Mouse (Mus musculus): ENCODE data around the gene Kirrel. TPM values are rescaled to one million over a fixed set of nuclear protein-coding genes. Genes with fewer than 3 reads are reported as not detected.

The Kirrel gene
- total and polyA plus RNA-seq, 3 experiments = not detected

- Histone ChIP-seq H3K36me3 (replicated peaks in 1 of 2; ENCODE audit: control insufficient read depth in 1 of 2, insufficient read depth in 1 of 2, low read length in 1 of 2) (no peaks in the 10 kb centered on the region), H3K4me1 (ENCODE audit: control insufficient read depth in 1 of 2, insufficient read depth in 2 of 2) (peaks cover 0 to 60% of the 10 kb centered on the region in 2 experiments; a peak in 2 of 4 replicates), H3K79me2 (replicated peaks; ENCODE audit: control insufficient read depth, extremely low read depth, insufficient read depth, poor library complexity, severe bottlenecking) (no peaks in the 10 kb centered on the region), H3K27ac (ENCODE audit: insufficient read depth, low read depth) (no peak overlapping the region), H3K9me3 (replicated peaks; ENCODE audit: low read length) (no peaks in the 10 kb centered on the region), H3K9ac (ENCODE audit: insufficient read depth, low read depth) (no peak overlapping the region), H3K4me2 (ENCODE audit: insufficient read depth, low read depth, poor library complexity, severe bottlenecking) (no peak overlapping the region), H3K4me3 (replicated peaks in 1 of 3; ENCODE audit: low read depth in 2 of 3, low read length in 2 of 3, poor library complexity in 1 of 3) (no peak overlapping the region), H3K27me3 (replicated peaks) (peaks cover 48% of the 10 kb centered on the region)
- in situ Hi-C loops (cut with MboI; ENCODE audit: low pct_ligation_motif_present, low pct_unique_long_range_greater_than_20kb, low sequenced_read_pairs) = no loop called here
- dilution Hi-C loops (cut with MboI; ENCODE audit: extremely low pct_ligation_motif_present, extremely low pct_unique_long_range_greater_than_20kb, low sequenced_read_pairs) = no loop called here
- no peak for TF ChIP-seq RAD21 (IDR thresholded peaks at IDR 0.05; ENCODE audit: low read depth, low read length)
- no peak for TF ChIP-seq MAX (IDR thresholded peaks at IDR 0.05; ENCODE audit: low read length)
- no peak for TF ChIP-seq ZKSCAN1 (IDR thresholded peaks at IDR 0.05; ENCODE audit: borderline replicate concordance, low read depth, low read length)
- no peak for TF ChIP-seq MYC (IDR thresholded peaks at IDR 0.05; ENCODE audit: low read depth, low read length)
- TF ChIP-seq KAT2A (IDR thresholded peaks at IDR 0.05; ENCODE audit: insufficient replicate concordance, low read length) = no peak
- no peak for TF ChIP-seq IRF4 (IDR thresholded peaks at IDR 0.05; ENCODE audit: low read depth, low read length)
- no peak for TF ChIP-seq POLR2AphosphoS2 (IDR thresholded peaks at IDR 0.05; ENCODE audit: low read depth, low read length)
- TF ChIP-seq TBP (conservative IDR thresholded peaks at IDR 0.05; ENCODE audit: low read depth, low read length) = no peak
- DNase-seq (ENCODE audit: extremely low read depth) = no peak
Observed at GRCm38 (mm10) chr3:87140284-87140683, 34.3 kb downstream of the Kirrel start.

GRCm38 (mm10) chr3:87136782-87137181, 37.8 kb downstream of the Kirrel start:
- H3K79me2 ChIP-seq (replicated peaks; ENCODE audit: control insufficient read depth, extremely low read depth, insufficient read depth, poor library complexity, severe bottlenecking) = no peaks in the 10 kb centered on the region
- H3K36me3 ChIP-seq (replicated peaks in 1 of 2; ENCODE audit: control insufficient read depth in 1 of 2, insufficient read depth in 1 of 2, low read length in 1 of 2) = no peaks in the 10 kb centered on the region
- in situ Hi-C loops (cut with MboI; ENCODE audit: low pct_ligation_motif_present, low pct_unique_long_range_greater_than_20kb, low sequenced_read_pairs) (no loop called here), dilution Hi-C loops (cut with MboI; ENCODE audit: extremely low pct_ligation_motif_present, extremely low pct_unique_long_range_greater_than_20kb, low sequenced_read_pairs) (no loop called here)
- no peak overlapping the region for H3K9ac ChIP-seq (ENCODE audit: insufficient read depth, low read depth)
- TF ChIP-seq CHD2 (IDR thresholded peaks at IDR 0.05; ENCODE audit: low read length) (peak; percentile 51; the same call in 1 of the 2 replicates), IRF4 (IDR thresholded peaks at IDR 0.05; ENCODE audit: low read depth, low read length) (0 out of 2 replicates have a peak, but pooled peaks have one; percentile 11), KAT2A (IDR thresholded peaks at IDR 0.05; ENCODE audit: insufficient replicate concordance, low read length) (no peak), JUN (IDR thresholded peaks at IDR 0.05; ENCODE audit: insufficient read depth, low read depth, low read length) (no peak), ZC3H11A (IDR thresholded peaks at IDR 0.05; ENCODE audit: low read depth, low read length) (no peak), USF1 (IDR thresholded peaks at IDR 0.05; ENCODE audit: low read depth, low read length) (no peak), ELF1 (IDR thresholded peaks at IDR 0.05; ENCODE audit: low read depth, low read length) (no peak), HCFC1 (IDR thresholded peaks at IDR 0.05; ENCODE audit: low read depth, low read length) (no peak), ZKSCAN1 (IDR thresholded peaks at IDR 0.05; ENCODE audit: borderline replicate concordance, low read depth, low read length) (no peak), MXI1 (IDR thresholded peaks at IDR 0.05; ENCODE audit: low read depth, low read length) (no peak), POLR2A (IDR thresholded peaks at IDR 0.05; ENCODE audit: low read depth, low read length) (no peak), BHLHE40 (IDR thresholded peaks at IDR 0.05; ENCODE audit: low read depth, low read length) (peak; percentile 53), UBTF (IDR thresholded peaks at IDR 0.05; ENCODE audit: low read depth, low read length) (no peak), ZMIZ1 (IDR thresholded peaks at IDR 0.05; ENCODE audit: low read depth, low read length) (no peak), ZNF384 (IDR thresholded peaks at IDR 0.05; ENCODE audit: low read depth, low read length) (no peak), EP300 (IDR thresholded peaks at IDR 0.05; ENCODE audit: low read length) (peak; percentile 61), RAD21 (IDR thresholded peaks at IDR 0.05; ENCODE audit: low read depth, low read length) (no peak), POLR2AphosphoS2 (IDR thresholded peaks at IDR 0.05; ENCODE audit: low read depth, low read length) (no peak), SMC3 (IDR thresholded peaks at IDR 0.05; ENCODE audit: low read depth, low read length) (no peak), NELFE (IDR thresholded peaks at IDR 0.05; ENCODE audit: low read depth, low read length) (no peak), USF2 (conservative IDR thresholded peaks at IDR 0.05; ENCODE audit: low read depth, low read length) (no peak), E2F4 (IDR thresholded peaks at IDR 0.05; ENCODE audit: insufficient replicate concordance, low read depth, low read length) (no peak), GABPA (IDR thresholded peaks at IDR 0.05; ENCODE audit: insufficient replicate concordance, low read depth, low read length) (no peak), MYC (IDR thresholded peaks at IDR 0.05; ENCODE audit: low read depth, low read length) (no peak), ETS1 (conservative IDR thresholded peaks at IDR 0.05; ENCODE audit: low read depth, low read length) (0 out of 2 replicates have a peak, but pooled peaks have one; percentile 30), TCF12 (IDR thresholded peaks at IDR 0.05; ENCODE audit: low read depth, low read length) (peak; percentile 90)
- peak; percentile 66 for DNase-seq (ENCODE audit: extremely low read depth)
- peak overlapping the region; percentile 19; the same call in 1 of the 2 replicates for H3K4me2 ChIP-seq (ENCODE audit: insufficient read depth, low read depth, poor library complexity, severe bottlenecking)
- no peak overlapping the region for H3K4me3 ChIP-seq (replicated peaks in 1 of 3; ENCODE audit: low read depth in 2 of 3, low read length in 2 of 3, poor library complexity in 1 of 3)
- H3K27me3 ChIP-seq (replicated peaks) = peaks cover 73% of the 10 kb centered on the region
- H3K9me3 ChIP-seq (replicated peaks; ENCODE audit: low read length) = no peaks in the 10 kb centered on the region
- H3K4me1 ChIP-seq (ENCODE audit: control insufficient read depth in 1 of 2, insufficient read depth in 2 of 2) = peaks cover 0 to 39% of the 10 kb centered on the region in 2 experiments; a peak in 2 of 4 replicates
- no peak overlapping the region for H3K27ac ChIP-seq (ENCODE audit: insufficient read depth, low read depth)
